Mouse (Mus musculus) cerebellum, postnatal 36 days (tissue): ENCODE measurements at regions not wholly inside any gene's neighbourhood (a gene's known extent, or its start where the extent isn't known, plus 50 kb on each side); places are given as distances from the start of the nearest gene placed in this dataset.
A peak's percentile ranks its signal among the peaks of the same experiment; 100 is the strongest.

Source experiments
- DNase-seq, 2 experiments: peaks; one replicate each; pipeline ENCODE4 v3.0.0; 2021 to 2022; ENCODE audit warnings: mixed read lengths in 2 of 2

DNA sequence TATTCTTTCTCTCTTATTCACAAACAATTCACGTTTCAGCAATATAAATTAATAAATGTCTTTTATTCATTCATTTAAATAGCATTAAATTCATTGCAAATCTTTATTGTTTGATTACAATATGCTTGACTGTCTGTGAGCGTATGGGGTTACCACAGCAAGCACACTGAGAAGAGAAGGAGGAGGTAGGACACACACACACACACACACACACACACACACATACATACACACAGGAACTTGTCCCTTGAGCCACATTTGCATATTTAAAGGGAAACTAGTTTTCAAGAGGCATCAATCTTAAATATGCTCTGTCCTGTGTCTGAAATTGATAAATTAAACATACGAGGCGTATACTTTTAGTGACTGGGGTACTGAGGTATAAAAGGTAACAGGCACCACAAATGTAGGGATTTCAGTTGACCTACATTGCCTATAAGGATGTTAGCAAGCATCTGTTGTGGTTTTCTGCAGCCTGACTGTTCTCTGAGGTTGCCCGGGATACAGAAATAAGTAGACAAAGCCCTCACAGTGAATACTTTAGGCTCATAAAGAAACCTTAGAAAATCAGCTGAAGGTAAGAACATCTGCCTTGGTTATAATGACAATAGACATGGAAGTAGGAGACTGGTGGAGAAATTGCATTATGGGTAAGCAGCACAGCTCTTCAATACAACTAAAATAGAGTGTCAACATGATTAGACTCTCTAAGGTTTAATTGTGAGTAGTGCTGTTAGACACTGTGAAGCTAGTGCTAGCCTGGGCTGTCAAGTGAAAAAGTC, 217.1 kb upstream of the Tacr3 start:
- DNase-seq: no peak

DNA sequence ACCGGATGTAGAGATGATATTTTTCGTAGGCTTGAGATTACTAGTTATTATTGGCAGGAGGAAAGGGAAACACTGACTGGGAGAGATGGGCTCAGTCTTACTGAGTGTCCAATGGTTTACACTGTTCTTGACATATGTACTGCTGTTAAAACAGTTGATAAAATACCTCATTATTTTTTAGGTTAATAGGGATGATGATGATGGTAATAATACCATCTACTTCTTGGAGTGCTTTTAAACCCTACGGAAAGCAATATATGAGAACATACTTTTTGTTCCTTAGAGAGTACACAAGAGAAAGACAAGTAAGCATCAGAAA, 216.6 kb upstream of the Tacr3 start:
- no peak for DNase-seq

DNA sequence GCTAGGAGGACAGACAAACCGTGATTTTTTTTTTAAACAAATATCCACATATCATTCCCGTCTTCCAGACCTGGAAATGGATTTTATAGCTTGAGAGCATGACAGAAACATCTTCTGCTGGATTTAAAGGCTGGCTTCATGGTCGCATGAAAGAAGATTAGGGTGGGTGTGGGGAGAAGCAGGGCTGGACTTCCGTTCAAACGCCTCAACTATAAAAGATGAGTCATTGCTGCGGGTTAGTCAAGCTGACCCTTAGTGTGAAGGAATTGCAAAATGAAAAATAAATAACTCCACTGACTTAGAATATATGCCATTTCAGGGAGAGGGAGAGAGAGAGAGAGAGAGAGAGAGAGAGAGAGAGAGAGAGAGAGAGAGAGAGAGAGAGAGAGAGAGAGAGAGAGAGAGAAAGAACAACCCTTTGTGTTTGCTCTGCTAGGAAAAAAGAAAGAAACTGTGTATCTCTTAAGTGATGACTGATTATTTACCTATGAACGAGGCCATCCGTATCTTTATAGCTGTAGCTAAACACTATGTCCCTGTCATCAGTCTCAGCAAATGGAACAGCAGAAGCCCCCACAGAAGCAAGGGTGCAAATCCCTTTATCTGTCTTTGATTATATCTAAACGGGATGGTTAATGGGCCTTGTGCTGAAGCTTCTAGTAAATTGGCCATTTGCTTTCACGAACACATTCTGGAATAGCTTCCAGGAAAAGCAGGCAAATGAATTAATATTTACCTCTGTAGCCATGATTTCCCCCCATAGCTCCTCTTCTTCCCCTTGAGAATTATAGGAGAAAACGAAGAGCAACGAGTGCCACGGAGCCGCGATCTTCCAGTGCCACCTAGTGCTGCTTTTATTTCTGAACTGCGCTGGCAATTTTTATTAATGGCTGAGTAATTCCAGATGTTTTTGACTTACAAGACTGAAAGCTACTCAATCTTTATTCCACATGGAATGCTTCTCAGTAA, 199.4 kb upstream of the Tacr3 start:
- DNase-seq: peak in 1 of 2 experiments; percentile 4

DNA sequence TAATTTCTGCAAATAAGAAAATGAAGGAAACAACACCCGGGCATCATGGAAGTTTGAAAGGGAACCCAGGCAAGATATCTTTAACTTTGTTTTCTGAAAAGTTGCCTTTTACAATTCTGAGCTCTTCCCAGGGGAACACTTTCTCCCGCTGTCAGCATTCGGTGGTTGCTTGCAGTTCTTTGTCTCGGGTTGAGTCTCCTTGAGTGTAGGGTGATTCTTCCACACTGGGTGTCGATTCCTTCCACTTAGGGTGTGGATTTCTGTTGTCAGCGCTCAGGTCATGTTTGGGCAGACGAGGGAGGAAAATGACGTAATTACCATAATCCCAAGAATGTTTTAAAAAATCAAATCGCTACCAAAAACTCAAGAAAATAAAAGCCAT, 198.7 kb upstream of the Tacr3 start:
- no peak for DNase-seq

- DNase-seq: no peak
Observed at GRCm38 (mm10) chr3:134648727-134649445, 179.9 kb upstream of the Tacr3 start.

GRCm38 (mm10) chr3:134654051-134654450, 174.8 kb upstream of the Tacr3 start:
- no peak for DNase-seq

GRCm38 (mm10) chr3:134694893-134695292, 133.9 kb upstream of the Tacr3 start:
- no peak for DNase-seq

- no peak for DNase-seq
Observed at GRCm38 (mm10) chr3:134718620-134719019, 110.2 kb upstream of the Tacr3 start.

DNA sequence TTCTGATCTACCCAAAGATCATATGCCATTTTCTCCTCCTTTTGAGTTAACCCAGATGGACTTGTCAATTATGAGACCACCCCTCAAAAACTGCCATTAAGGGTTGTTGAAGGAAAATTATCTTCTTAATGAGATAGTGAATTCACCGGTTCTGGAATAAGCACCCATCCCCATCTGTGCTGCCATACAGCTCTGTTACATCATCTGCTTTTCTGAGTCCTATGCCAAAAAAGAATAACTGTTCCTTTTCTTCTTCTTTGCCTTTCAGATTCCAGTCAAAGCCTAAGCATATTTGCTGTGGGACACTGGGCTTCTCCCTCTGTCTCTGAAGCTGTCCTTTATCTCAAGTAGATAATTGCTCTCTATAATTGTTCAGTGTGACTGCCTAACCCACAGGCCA, 93.1 kb upstream of the Tacr3 start:
- no peak for DNase-seq

- DNase-seq: no peak
Observed at GRCm38 (mm10) chr3:134761108-134761507, 67.7 kb upstream of the Tacr3 start.

DNA sequence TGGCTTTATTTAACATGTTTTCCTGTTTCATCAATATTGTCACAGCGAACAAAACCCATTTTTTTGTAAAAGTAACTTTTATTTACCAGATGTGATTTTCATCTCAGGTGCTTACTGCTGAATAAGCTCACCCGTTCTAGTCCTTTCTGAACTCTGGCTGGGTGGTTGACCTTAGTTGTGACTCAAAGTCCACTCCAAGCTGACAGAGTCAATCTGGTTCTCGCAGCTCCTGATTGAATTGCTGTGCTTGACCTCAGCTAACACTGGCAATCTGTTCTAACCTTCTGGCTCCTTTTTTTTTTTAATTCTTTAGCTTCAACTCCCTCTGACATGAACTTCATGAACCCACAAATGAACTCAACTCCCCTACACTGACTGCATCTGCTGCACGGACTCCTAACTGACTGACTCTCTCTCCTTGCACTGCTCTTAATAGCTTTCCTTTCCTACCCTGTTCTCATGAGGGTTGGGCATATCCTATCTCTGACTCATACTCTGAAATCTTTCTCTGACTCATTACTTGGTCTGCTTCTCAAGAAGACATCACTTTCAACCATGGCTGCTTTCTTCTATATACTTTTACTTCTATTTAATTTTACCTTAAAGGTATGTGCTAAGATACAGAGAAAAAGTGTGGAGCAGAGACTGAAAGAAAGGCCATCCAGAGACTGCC, 65.4 kb upstream of the Tacr3 start:
- no peak for DNase-seq
